Mouse (Mus musculus) heart, postnatal 0 days (tissue): ENCODE data around the gene Mrpl53.

Experiments used
- CTCF ChIP-seq: IDR thresholded peaks from 2 replicates; pipeline ENCODE4 v1.5.1; 2016; ENCODE audit warnings: antibody characterized with exemption, control low read depth, low read depth
- EP300 ChIP-seq: IDR thresholded peaks from 2 replicates; pipeline ENCODE4 v1.6.1; 2016; ENCODE audit warnings: antibody characterized with exemption, low read depth

DNA sequence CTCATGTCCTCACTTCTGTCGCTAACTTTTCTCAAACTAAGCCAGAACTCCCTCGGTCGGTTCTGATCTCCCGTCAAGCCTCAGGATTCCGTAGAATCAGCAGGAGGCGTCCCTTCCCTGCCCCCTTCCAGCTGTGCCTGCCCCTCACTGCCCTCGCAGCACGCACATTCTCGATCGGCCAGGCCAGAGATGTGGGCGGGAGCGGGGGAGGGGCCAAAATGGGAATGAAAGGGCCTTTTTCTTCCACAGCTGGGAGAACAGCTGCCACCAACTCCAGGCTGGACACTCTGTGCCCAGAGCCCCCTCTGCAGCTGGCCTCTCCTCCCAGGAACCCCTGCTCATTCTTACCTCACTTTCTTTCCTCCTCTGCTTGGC is 28.7 kb downstream of the Mrpl53 start:
- TF ChIP-seq CTCF (0 out of 2 replicates have a peak, but pooled peaks have one; percentile 11), EP300 (no peak)
